Mouse (Mus musculus): ENCODE measurements around the gene Zmym4. TPM values are rescaled to one million over a fixed set of nuclear protein-coding genes. Genes with fewer than 3 reads are reported as not detected.
A peak's percentile ranks its signal among the peaks of the same experiment; 100 is the strongest.
"Not testable (repeated sequence)": the region's sequence is repeated elsewhere in the genome, so short reads cannot be mapped to it uniquely, and the experiment has no call there.

Gene Zmym4
- total RNA-seq (2021), result 10 to 100 TPM; 14.6 to 16.3 TPM
- long read RNA-seq, experiment 1, full-length matches to known transcripts, result 2 of 9 reads
- long read RNA-seq, experiment 1, partial matches to known transcripts, result 1 of 9 reads
- long read RNA-seq, experiment 1, other reads (novel, unspliced or antisense), result 6 of 9 reads
- long read RNA-seq, experiment 2, partial matches to known transcripts, result 1 of 5 reads
- long read RNA-seq, experiment 2, other reads (novel, unspliced or antisense), result 4 of 5 reads

GRCm38 (mm10) chr4:126967864-126968821, at the start of gene Zmym4:
TSS of gene Zmym4 (minus strand) at chr4:126968135.
- DNase-seq (ENCODE audit: low spot score), result peak; percentile 92

GRCm38 (mm10) chr4:127016366-127016765, 48.4 kb upstream of the Zmym4 start:
- no peak for DNase-seq (ENCODE audit: low spot score)

DNA sequence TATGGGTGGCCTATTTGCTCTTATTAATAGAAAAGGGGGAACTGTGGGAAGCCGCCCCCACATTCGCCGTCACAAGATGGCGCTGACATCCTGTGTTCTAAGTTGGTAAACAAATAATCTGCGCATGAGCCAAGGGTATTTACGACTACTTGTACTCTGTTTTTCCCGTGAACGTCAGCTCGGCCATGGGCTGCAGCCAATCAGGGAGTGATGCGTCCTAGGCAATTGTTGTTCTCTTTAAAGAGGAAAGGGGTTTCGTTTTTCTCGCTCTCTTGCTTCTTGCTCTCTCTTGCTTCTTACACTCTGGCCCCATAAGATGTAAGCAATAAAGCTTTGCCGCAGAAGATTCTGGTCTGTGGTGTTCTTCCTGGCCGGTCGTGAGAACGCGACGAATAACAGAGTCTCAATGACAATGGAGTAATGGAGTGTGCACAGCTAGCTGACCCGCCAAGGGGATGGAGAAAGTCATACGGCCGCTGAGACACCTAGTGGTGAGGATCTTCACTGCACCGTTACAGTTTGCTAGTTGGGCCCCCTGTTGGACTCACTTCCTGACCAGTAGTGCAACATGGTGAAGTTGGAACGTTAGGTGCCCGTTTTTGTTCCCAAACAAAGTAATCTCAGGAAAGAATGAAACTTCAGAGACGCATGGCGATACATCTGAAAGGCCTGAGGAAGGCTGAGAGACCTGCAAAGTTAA, 47.5 kb upstream of the Zmym4 start:
- peak; percentile 83 for DNase-seq (ENCODE audit: low spot score)

DNA sequence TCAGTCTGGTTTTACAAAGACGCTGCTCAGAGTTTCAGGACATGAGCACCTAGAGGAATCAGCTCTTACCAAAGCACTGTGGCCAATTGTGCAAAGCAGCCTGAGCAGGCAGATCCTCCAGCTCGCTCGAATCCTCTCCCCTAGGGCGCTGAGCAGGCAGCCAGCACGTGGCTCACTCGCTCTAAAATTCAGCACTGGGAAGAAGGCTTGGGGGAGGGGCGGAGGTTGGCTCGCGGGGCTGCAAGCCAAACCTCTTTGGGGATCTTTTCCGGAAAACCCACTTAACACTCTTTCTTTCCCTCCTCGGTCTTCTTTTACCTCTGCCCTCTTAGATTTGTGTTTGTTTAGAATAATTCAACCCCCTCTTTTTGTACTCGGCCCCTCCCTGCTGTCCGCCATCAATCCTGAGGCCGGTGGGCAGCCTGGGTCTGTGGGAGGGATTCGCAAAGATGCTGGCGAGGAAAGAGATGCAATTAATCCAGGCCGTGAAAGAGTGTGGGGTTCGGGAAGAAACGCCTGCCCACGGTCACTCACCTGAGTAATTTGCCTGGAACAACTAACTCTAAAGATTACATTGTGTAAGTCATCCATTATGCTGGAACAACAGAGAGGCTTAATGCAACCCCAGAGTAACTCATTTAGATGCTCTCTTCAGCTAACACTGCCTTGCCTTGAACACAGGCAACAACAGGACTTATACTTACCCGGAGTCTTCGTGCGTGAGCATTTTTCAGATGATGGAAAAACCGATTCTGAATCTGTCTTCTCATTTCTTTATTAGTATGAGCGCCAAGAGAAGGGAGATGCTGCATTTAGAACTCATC, 37.4 kb upstream of the Zmym4 start:
- no peak for DNase-seq (ENCODE audit: low spot score)

DNA sequence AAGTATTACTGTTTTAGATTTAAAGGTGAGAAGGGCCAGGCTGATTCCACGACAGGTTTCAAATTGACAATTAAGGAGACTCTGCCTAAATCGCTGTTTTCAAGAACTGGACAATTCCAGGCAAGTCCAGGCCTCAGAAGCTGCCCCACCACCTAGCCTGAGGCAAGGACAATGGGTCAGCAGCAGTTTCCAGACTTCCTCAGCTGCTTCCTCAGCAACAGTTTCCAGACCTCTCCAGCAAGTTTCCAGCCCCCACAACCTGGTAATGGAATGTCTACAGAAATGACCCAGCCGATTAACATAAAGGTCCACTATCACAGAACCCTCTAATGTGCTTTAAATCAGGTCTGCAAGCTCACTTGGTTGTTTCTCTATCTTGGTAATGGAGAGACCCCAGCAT, 36.4 kb upstream of the Zmym4 start:
- no peak for DNase-seq (ENCODE audit: low spot score)

DNA sequence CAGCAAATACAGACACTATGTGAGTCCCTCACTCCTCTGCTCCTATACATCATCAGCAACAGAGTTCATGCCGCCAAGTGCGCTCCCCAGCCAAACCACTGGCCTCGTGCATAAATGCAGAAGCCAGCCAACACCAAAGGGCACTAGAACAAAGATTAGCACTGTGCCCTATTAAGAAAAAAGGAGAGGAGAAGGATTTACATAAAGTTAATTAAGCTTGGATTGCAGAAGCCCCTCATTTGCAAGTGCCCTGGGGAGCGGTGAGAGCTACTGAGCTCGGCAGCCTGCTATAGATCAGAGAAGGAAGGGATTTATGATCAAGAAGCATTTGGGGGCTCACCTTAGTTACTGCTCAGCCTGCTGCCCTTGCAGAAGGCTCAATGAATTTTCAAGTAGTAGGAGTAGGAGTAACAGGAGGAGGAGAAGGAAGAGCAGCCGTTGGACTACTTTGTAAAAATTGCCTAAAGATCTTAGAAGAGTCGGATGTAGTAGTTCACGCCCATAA, 32.7 kb upstream of the Zmym4 start:
- DNase-seq (ENCODE audit: low spot score), result no peak

- DNase-seq (ENCODE audit: low spot score), result not testable (repeated sequence)
Observed at GRCm38 (mm10) chr4:126999372-126999771, 31.4 kb upstream of the Zmym4 start.

GRCm38 (mm10) chr4:126992356-126992755, 24.4 kb upstream of the Zmym4 start:
- no peak for DNase-seq (ENCODE audit: low spot score)

DNA sequence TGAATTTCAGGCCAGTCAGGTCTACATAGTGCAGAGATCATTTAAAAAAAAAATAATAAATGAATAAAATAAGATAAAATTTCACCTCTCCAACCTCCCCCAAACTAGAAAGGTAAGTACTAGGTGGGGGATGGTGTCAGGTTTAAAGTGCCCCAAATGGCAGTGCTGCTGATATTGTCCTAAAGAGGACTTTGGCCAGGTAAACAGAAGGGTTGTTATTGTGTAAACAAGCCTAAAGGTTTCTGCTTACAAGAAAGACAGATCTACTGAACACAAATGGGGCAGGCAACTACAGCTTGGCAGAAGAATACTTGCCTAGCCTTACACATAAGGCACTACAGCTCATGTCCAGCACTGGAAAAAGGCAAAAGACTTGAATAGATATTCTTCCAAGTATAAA, 22.6 kb upstream of the Zmym4 start:
- no peak for DNase-seq (ENCODE audit: low spot score)

- DNase-seq (ENCODE audit: low spot score), result no peak
Observed at GRCm38 (mm10) chr4:126988503-126988902, 20.6 kb upstream of the Zmym4 start.

GRCm38 (mm10) chr4:126986768-126987167, 18.8 kb upstream of the Zmym4 start:
- DNase-seq (ENCODE audit: low spot score), result no peak

DNA sequence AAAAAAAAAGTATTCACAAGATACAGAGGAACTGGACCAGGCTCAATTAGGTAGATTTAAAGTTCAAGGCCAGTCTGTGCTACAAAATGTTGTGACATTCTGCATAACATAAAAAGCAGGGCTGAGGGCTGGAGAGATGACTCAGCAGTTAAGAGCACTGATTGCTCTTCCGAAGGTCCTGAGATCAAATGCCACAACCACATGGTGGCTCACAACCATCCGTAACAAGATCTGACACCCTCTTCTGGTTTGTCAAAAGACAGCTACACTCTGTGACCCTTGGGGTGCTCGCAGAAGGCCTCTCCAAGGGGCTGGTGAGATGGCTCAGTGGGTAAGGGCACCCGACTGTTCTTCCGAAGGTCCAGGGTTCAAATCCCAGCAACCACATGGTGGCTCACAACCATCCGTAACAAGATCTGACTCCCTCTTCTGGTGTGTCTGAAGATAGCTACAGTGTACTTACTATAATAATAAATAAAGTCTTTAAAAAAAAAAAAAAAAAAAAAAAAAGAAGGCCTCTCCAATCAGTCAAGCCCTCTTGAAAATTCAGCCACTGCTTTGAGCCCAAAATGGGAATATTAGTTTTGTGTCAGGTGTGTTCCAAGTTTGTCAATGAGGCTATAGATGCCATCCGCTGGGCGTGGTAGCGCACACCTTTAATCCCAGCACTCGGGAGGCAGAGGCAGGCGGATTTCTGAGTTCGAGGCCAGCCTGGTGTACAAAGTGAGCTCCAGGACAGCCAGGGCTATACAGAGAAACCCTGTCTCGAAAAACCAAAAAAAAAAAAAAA, 16.0 kb upstream of the Zmym4 start:
- DNase-seq (ENCODE audit: low spot score), result not testable (repeated sequence)

DNA sequence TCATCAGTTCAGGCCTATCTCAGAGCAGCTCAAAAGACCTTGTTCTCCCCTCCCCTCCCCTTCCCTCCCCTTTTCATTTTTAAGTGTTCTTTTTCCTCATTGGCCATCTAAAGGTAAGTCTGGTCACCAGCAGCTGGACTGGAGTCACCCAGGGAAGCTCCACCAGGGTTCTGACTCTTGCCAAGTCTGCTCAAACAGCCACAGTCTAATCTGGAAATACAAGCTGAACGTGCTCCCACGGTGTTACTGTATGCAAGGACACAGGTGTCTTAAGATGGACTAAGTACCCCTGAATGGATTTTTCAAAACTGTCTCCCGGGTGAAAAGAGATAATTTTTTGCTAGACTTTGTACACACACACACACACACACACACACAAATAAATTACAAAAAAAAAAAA, 15.4 kb upstream of the Zmym4 start:
- no peak for DNase-seq (ENCODE audit: low spot score)

- DNase-seq (ENCODE audit: low spot score), result no peak
Observed at GRCm38 (mm10) chr4:126978706-126979105, 10.8 kb upstream of the Zmym4 start.

DNA sequence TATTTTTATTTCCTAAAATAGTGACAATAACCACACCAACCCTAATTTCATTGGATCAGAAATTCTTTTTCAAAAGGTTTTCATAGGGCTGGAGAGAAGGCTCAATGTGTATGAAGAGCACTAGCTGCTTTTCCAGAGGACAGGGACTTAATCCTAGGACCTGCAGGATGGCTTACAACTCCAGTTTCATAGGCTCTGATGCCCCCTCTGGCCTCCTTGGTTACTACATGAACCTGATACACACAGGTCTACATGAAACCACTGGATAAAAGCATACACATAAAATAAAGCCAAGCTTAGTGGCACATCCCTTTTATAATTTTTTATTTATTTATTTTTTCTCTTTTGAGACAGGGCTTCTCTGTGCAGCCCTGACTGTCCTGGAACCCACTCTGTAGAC, 9.5 kb upstream of the Zmym4 start:
- peak; percentile 15 for DNase-seq (ENCODE audit: low spot score)

GRCm38 (mm10) chr4:126967241-126967863, 583 bp downstream of the Zmym4 start:
- DNase-seq (ENCODE audit: low spot score), result peak; percentile 5

DNA sequence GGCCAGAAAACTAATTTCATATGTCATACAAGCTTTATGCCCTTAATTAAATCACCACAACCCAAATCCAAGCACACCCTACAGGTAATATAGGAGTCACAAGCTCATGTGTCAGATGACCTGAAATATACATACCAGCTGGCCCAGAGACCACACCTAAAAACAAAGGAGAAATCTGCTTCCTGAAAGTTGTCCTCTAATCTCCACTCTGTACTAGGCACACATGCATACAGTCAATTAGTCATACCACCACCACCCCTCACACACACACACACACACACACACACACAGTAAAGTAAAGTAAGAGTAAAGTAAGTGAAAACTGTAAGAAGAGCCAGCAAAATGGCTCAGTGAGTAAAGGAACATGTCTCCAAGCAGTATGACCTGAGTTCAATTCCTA, 9.3 kb downstream of the Zmym4 start:
- DNase-seq (ENCODE audit: low spot score), result no peak

GRCm38 (mm10) chr4:126958261-126958660, 9.7 kb downstream of the Zmym4 start:
- no peak for DNase-seq (ENCODE audit: low spot score)

- DNase-seq (ENCODE audit: low spot score), result no peak
Observed at GRCm38 (mm10) chr4:126957434-126957833, 10.5 kb downstream of the Zmym4 start.

DNA sequence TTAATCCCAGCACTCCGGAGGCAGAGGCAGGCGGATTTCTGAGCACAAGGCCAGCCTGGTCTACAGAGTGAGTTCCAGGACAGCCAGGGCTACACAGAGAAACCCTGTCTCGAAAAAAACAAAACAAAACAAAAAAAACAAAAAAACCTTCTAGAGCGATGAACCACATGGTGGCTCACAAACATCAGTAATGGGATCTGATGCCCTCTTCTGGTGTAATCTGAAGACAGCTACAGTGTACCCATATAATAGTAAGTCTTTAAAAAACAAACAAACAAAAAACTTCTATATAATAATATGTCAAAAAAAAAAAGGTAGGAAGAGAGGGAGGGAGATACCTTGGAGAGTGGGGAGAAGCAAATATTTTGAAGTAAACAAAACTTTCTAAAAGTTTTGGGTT, 17.1 kb downstream of the Zmym4 start:
- DNase-seq (ENCODE audit: low spot score), result not testable (repeated sequence)

All from gastrocnemius, adult 18-20 months (tissue).